Mouse (Mus musculus): ENCODE results near the gene Slc16a7.

- TF ChIP-seq CTCF (IDR thresholded peaks at IDR 0.05 in 2 of 3, conservative IDR thresholded peaks at IDR 0.05 in 1 of 3; ENCODE audit: control insufficient read depth in 1 of 3, insufficient read depth in 1 of 3, low read depth in 2 of 3, low read length in 3 of 3, poor library complexity in 1 of 3, severe bottlenecking in 1 of 3) (no peak), ZC3H11A (IDR thresholded peaks at IDR 0.05; ENCODE audit: low read depth, low read length) (no peak), EP300 (IDR thresholded peaks at IDR 0.05; ENCODE audit: low read depth in 1 of 2, low read length in 2 of 2) (no peak), POLR2A (IDR thresholded peaks at IDR 0.05; ENCODE audit: control insufficient read depth in 1 of 2, insufficient read depth in 1 of 2, low read depth in 1 of 2, low read length in 2 of 2, poor library complexity in 1 of 2) (no peak), NRF1 (IDR thresholded peaks at IDR 0.05; ENCODE audit: insufficient read depth, low read depth, low read length, poor library complexity, severe bottlenecking) (no peak), MXI1 (IDR thresholded peaks at IDR 0.05; ENCODE audit: low read depth, low read length) (no peak)
Measured at GRCm38 (mm10) chr10:125324871-125325565, 64.2 kb downstream of the Slc16a7 start.

All from MEL (cell line).